Mouse (Mus musculus) MEL (cell line): ENCODE measurements at regions not wholly inside any gene's neighbourhood (a gene's known extent, or its start where the extent isn't known, plus 50 kb on each side); places are given as distances from the start of the nearest gene placed in this dataset.
"Not testable (repeated sequence)": the region's sequence is repeated elsewhere in the genome, so short reads cannot be mapped to it uniquely, and the experiment has no call there.

Experiments
- DNase-seq: peaks from one replicate; pipeline ENCODE4 v3.0.0; 2011; ENCODE audit warnings: low read depth, low spot score
- H3K27ac ChIP-seq: 2 replicates; pipeline ENCODE4 v1.5.1; 2012; ENCODE audit warnings: low read depth, mild to moderate bottlenecking, control low read depth, low read length, moderate library complexity; ENCODE audit not compliant: control insufficient read depth
- H3K27me3 ChIP-seq, 2 experiments: fragments of 150-350 bp in 1 of 2; sonication (generic) in 1 of 2; 2 replicates each; pipeline ENCODE4 v1.6.1; 2012; ENCODE audit warnings: low read length in 2 of 2, mild to moderate bottlenecking in 2 of 2, improper control_type of control experiment in 1 of 2, moderate library complexity in 1 of 2; ENCODE audit not compliant: insufficient read depth in 2 of 2, control insufficient read depth in 1 of 2
- H3K36me3 ChIP-seq, 2 experiments: 2 replicates each; pipeline ENCODE4 v1.6.1; 2012 to 2014; ENCODE audit warnings: low read length in 2 of 2, improper control_type of control experiment in 1 of 2, inconsistent platforms in 1 of 2, mild to moderate bottlenecking in 1 of 2; ENCODE audit not compliant: insufficient read depth in 2 of 2, control insufficient read depth in 1 of 2
- H3K4me1 ChIP-seq, 2 experiments: fragments of 150-350 bp in 1 of 2; sonication (generic) in 1 of 2; 2 replicates each; pipeline ENCODE4 v1.6.1; 2012; ENCODE audit warnings: low read length in 2 of 2, improper control_type of control experiment in 1 of 2, mild to moderate bottlenecking in 1 of 2; ENCODE audit not compliant: insufficient read depth in 2 of 2, control insufficient read depth in 1 of 2
- H3K4me3 ChIP-seq, 2 experiments: fragments of 150-350 bp in 1 of 2; sonication (generic) in 1 of 2; 2 replicates each; pipeline ENCODE4 v1.5.1; 2012; ENCODE audit warnings: low read depth in 2 of 2, low read length in 2 of 2, mild to moderate bottlenecking in 2 of 2, moderate library complexity in 2 of 2, control low read depth in 1 of 2, improper control_type of control experiment in 1 of 2; ENCODE audit not compliant: control insufficient read depth in 1 of 2, insufficient read depth in 1 of 2
- H3K79me2 ChIP-seq: 2 replicates; pipeline ENCODE4 v1.6.1; 2012; ENCODE audit warnings: mild to moderate bottlenecking, low read length, moderate library complexity; ENCODE audit not compliant: control insufficient read depth, poor library complexity, insufficient read depth
- H3K9ac ChIP-seq: 2 replicates; pipeline ENCODE4 v1.6.1; 2012; ENCODE audit warnings: low read depth, mild to moderate bottlenecking, control low read depth, low read length, moderate library complexity; ENCODE audit not compliant: control insufficient read depth, poor library complexity, severe bottlenecking
- H3K9me3 ChIP-seq: fragments of 150-350 bp; sonication (generic); replicated peaks from 2 replicates; pipeline ENCODE4 v1.6.1; 2012; ENCODE audit warnings: mild to moderate bottlenecking, low read length, improper control_type of control experiment, moderate library complexity; ENCODE audit not compliant: insufficient read depth
- EP300 ChIP-seq, 2 experiments: IDR thresholded peaks; 2 replicates each; pipeline ENCODE4 v1.6.1; 2011; ENCODE audit warnings: improper control_type of control experiment in 2 of 2, low read length in 2 of 2, low read depth in 1 of 2, mild to moderate bottlenecking in 1 of 2
- GATA1 ChIP-seq: IDR thresholded peaks from 2 replicates; pipeline ENCODE4 v1.6.1; 2011; ENCODE audit warnings: low read depth, low read length, improper control_type of control experiment
- HCFC1 ChIP-seq: IDR thresholded peaks from 2 replicates; pipeline ENCODE4 v1.6.1; 2012; ENCODE audit warnings: low read depth, mild to moderate bottlenecking, inconsistent platforms, low read length, improper control_type of control experiment, moderate library complexity
- JUND ChIP-seq: IDR thresholded peaks from 2 replicates; pipeline ENCODE4 v1.6.1; 2011; ENCODE audit warnings: low read depth, mild to moderate bottlenecking, improper control_type of control experiment, low read length
- KAT2A ChIP-seq: conservative IDR thresholded peaks from 2 replicates; pipeline ENCODE4 v1.6.1; 2012; ENCODE audit warnings: low read depth, low read length, improper control_type of control experiment, inconsistent platforms
- MAFK ChIP-seq: IDR thresholded peaks from 2 replicates; pipeline ENCODE4 v1.6.1; 2011; ENCODE audit warnings: low read depth, mild to moderate bottlenecking, low read length, improper control_type of control experiment, borderline replicate concordance
- MYB ChIP-seq: IDR thresholded peaks from 2 replicates; pipeline ENCODE4 v1.6.1; 2011; ENCODE audit warnings: mild to moderate bottlenecking, low read depth, low read length, improper control_type of control experiment
- POLR2A ChIP-seq, 2 experiments: IDR thresholded peaks; 2 replicates each; pipeline ENCODE4 v1.6.1; 2011 to 2012; ENCODE audit warnings: low read length in 2 of 2, mild to moderate bottlenecking in 2 of 2, control low read depth in 1 of 2, improper control_type of control experiment in 1 of 2, low read depth in 1 of 2, moderate library complexity in 1 of 2; ENCODE audit not compliant: control insufficient read depth in 1 of 2, insufficient read depth in 1 of 2, poor library complexity in 1 of 2
- SIN3A ChIP-seq: IDR thresholded peaks from 2 replicates; pipeline ENCODE4 v1.6.1; 2012; ENCODE audit warnings: low read length, improper control_type of control experiment, inconsistent platforms
- TAL1 ChIP-seq: IDR thresholded peaks from 2 replicates; pipeline ENCODE4 v1.6.1; 2012; ENCODE audit warnings: mild to moderate bottlenecking, inconsistent platforms, low read length, moderate library complexity, mixed read lengths
- ZMIZ1 ChIP-seq: IDR thresholded peaks from 2 replicates; pipeline ENCODE4 v1.6.1; 2012; ENCODE audit warnings: low read depth, mild to moderate bottlenecking, inconsistent platforms, low read length, improper control_type of control experiment, moderate library complexity

GRCm38 (mm10) chr14:87289266-87289665, 127.2 kb upstream of the Tdrd3 start:
- not testable (repeated sequence) for H3K27me3 ChIP-seq, H3K27ac ChIP-seq, H3K36me3 ChIP-seq, H3K9me3 ChIP-seq, H3K4me1 ChIP-seq, DNase-seq, H3K9ac ChIP-seq, H3K4me3 ChIP-seq, H3K79me2 ChIP-seq

GRCm38 (mm10) chr14:87289708-87290243, 126.7 kb upstream of the Tdrd3 start:
- Histone ChIP-seq H3K9me3 (no peaks in the 10 kb centered on the region), H3K36me3 (0 out of 4 replicates have a peak, but pooled peaks cover 0 to 2% of the 10 kb centered on the region in 2 experiments), H3K4me1 (peaks cover 0 to 7% of the 10 kb centered on the region in 2 experiments; a peak in 1 of 4 replicates), H3K27me3 (no peaks in the 10 kb centered on the region), H3K27ac (no peak overlapping the region), H3K4me3 (no peak overlapping the region), H3K79me2 (no peaks in the 10 kb centered on the region), H3K9ac (no peak overlapping the region)
- TF ChIP-seq SIN3A: no peak
- TF ChIP-seq ZMIZ1: no peak
- TF ChIP-seq GATA1: no peak
- no peak for TF ChIP-seq KAT2A
- TF ChIP-seq POLR2A (IDR thresholded peaks at IDR 0.05; ENCODE audit: control insufficient read depth in 1 of 2, insufficient read depth in 1 of 2, low read depth in 1 of 2, low read length in 2 of 2, poor library complexity in 1 of 2): no peak
- no peak for DNase-seq

- Histone ChIP-seq H3K27ac (no peak overlapping the region), H3K36me3 (no peaks in the 10 kb centered on the region), H3K9me3 (no peaks in the 10 kb centered on the region), H3K79me2 (no peaks in the 10 kb centered on the region), H3K27me3 (no peaks in the 10 kb centered on the region), H3K9ac (no peak overlapping the region), H3K4me1 (0 out of 4 replicates have a peak, but pooled peaks cover 0 to 2% of the 10 kb centered on the region in 2 experiments), H3K4me3 (no peak overlapping the region)
- DNase-seq: no peak
- TF ChIP-seq TAL1 (no peak), MAFK (no peak), HCFC1 (no peak), EP300 (IDR thresholded peaks at IDR 0.05; ENCODE audit: low read depth in 1 of 2, low read length in 2 of 2) (no peak), MYB (no peak), JUND (no peak)
Observed at GRCm38 (mm10) chr14:87295206-87295605, 121.2 kb upstream of the Tdrd3 start.
